Mouse (Mus musculus): ENCODE measurements around the gene 1700007K13Rik.

DNA sequence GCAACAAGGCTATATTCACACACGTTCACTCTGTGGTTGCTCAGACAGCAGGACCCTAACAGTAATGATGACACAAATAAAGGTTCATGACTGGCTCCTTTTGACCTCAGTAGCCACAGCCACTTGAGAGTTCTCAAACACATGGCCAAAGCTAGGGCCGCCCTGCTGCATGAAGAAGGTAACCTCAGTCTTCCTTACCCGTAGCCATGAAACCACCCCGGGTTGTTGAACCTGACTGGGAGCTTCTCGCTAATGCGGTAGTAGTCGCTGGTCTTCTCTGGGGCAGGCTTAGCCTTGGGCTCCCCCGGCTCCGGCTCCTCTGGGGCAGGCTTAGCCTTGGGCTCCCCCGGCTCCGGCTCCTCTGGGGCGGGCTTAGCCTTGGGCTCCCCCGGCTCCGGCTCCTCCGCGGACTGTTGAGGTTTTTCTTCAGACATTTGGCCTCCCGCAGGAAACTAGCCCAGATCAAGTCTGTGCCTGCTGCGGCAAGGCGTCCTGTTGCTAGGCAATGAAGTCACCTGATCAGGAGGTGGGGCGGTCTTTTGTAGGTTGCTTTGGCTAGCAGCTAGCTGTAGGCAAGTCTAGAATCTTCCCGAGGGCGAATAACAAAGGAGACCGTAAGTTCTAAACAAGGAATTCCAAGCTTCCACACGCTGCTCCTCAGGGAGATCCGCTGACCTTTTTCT is at the start of gene 1700007K13Rik:
- TF ChIP-seq EP300 (IDR thresholded peaks at IDR 0.05; ENCODE audit: low read depth) (no peak), CTCF (IDR thresholded peaks at IDR 0.05; ENCODE audit: low read depth) (no peak)
